Mouse (Mus musculus): ENCODE measurements at regions not wholly inside any gene's neighbourhood (a gene's known extent, or its start where the extent isn't known, plus 50 kb on each side); places are given as distances from the start of the nearest gene placed in this dataset.

- DNase-seq: peak; percentile 30 to 40
Observed at GRCm38 (mm10) chr17:52031079-52031478, 198.0 kb upstream of the Satb1 start.

GRCm38 (mm10) chr17:51986920-51987319, 153.8 kb upstream of the Satb1 start:
- DNase-seq: no peak

- peak; percentile 26 to 37 for DNase-seq
Observed at GRCm38 (mm10) chr17:51986212-51986611, 153.1 kb upstream of the Satb1 start.

- DNase-seq: no peak
Observed at GRCm38 (mm10) chr17:51979126-51979525, 146.0 kb upstream of the Satb1 start.

- DNase-seq: no peak
Observed at GRCm38 (mm10) chr17:51971444-51971843, 138.4 kb upstream of the Satb1 start.

- no peak for DNase-seq
Observed at GRCm38 (mm10) chr17:51966573-51967284, 133.6 kb upstream of the Satb1 start.

- no peak for DNase-seq
Observed at GRCm38 (mm10) chr17:51962529-51963110, 129.5 kb upstream of the Satb1 start.

GRCm38 (mm10) chr17:51961337-51961736, 128.2 kb upstream of the Satb1 start:
- no peak for DNase-seq

GRCm38 (mm10) chr17:51956275-51956674, 123.2 kb upstream of the Satb1 start:
- DNase-seq: peak; percentile 63 to 78

- DNase-seq: no peak
Observed at GRCm38 (mm10) chr17:51937707-51938106, 104.6 kb upstream of the Satb1 start.

- DNase-seq: no peak
Observed at GRCm38 (mm10) chr17:51936071-51936470, 103.0 kb upstream of the Satb1 start.

GRCm38 (mm10) chr17:51926392-51926791, 93.3 kb upstream of the Satb1 start:
- DNase-seq: no peak

GRCm38 (mm10) chr17:51907031-51907430, 73.9 kb upstream of the Satb1 start:
- DNase-seq: peak in 1 of 2 experiments; percentile 63

- peak in 1 of 2 experiments; percentile 30 for DNase-seq
Observed at GRCm38 (mm10) chr17:51906418-51906817, 73.3 kb upstream of the Satb1 start.

GRCm38 (mm10) chr17:51903885-51904284, 70.8 kb upstream of the Satb1 start:
- DNase-seq: peak; percentile 46 to 51

- DNase-seq: peak; percentile 40 to 47
Observed at GRCm38 (mm10) chr17:51899376-51899775, 66.3 kb upstream of the Satb1 start.

- peak in 1 of 2 experiments; percentile 61 for DNase-seq
Observed at GRCm38 (mm10) chr17:51896160-51896559, 63.1 kb upstream of the Satb1 start.

- no peak for DNase-seq
Observed at GRCm38 (mm10) chr17:51894278-51894677, 61.2 kb upstream of the Satb1 start.

- DNase-seq: peak in 1 of 2 experiments; percentile 45
Observed at GRCm38 (mm10) chr17:51892856-51893255, 59.8 kb upstream of the Satb1 start.

- peak in 1 of 2 experiments; percentile 51 for DNase-seq
Observed at GRCm38 (mm10) chr17:51892159-51892558, 59.1 kb upstream of the Satb1 start.

Data from thymus, postnatal 36 days (tissue).